Mouse (Mus musculus) telencephalon, adult 2 months (tissue): ENCODE measurements around the gene Zkscan2.

Experiments used
- DNase-seq: peaks from one replicate; pipeline ENCODE4 v3.0.0-alpha.2; 2011; ENCODE audit warnings: low read depth, low spot score

Gene Zkscan2

DNA sequence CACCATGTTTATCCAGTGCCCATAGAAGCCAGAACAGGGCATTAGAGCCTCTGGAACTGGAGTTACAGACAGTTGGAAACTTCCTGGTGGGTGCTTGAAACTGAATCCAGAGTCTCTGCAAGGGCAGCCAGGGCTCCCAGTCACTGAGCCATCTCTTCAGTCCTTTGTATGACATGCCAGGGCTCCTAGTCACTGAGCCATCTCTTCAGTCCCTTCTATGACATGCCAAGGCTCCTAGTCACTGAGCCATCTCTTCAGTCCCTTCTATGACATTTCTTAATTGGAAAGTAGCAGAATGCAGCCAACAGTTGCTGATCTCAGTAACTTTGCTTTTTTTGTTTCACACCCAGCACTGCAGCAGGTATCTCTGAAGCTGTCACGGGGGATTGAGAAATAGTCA is 58.2 kb downstream of the Zkscan2 start:
- no peak for DNase-seq

DNA sequence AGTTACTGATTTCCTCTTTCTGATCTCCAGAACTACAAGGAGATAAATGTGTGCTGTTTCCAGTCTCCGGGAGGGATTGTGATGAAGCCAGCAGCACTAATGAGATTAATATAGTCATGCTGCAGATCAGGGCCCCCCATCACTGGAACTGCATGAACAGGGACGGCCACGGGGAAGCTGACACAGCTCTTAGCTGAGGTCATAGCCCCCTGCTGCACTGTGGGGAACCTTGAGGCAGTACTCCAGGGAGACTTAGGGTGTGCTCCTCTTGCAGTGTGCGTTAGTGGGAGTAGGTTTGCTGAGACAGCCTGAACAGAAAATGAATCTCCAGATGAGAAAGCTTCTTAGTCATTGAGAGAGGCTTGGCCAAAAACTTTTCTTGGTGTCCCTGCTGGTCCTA is 69.0 kb downstream of the Zkscan2 start:
- no peak for DNase-seq

DNA sequence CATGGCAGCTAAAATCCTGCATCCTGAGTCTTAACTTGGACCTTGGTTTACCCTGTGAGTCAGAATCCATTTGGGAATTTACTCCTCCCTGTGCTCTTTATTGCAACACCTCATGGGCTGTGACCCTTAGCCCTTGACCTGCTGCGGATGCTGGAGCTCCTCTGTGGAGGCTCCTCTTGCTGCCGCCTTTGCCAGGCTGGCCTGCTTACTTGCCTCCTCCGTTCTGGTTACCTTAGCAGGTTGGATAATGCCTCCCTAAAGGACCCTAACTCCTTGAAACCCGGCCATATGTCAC is 69.9 kb downstream of the Zkscan2 start:
- no peak for DNase-seq

DNA sequence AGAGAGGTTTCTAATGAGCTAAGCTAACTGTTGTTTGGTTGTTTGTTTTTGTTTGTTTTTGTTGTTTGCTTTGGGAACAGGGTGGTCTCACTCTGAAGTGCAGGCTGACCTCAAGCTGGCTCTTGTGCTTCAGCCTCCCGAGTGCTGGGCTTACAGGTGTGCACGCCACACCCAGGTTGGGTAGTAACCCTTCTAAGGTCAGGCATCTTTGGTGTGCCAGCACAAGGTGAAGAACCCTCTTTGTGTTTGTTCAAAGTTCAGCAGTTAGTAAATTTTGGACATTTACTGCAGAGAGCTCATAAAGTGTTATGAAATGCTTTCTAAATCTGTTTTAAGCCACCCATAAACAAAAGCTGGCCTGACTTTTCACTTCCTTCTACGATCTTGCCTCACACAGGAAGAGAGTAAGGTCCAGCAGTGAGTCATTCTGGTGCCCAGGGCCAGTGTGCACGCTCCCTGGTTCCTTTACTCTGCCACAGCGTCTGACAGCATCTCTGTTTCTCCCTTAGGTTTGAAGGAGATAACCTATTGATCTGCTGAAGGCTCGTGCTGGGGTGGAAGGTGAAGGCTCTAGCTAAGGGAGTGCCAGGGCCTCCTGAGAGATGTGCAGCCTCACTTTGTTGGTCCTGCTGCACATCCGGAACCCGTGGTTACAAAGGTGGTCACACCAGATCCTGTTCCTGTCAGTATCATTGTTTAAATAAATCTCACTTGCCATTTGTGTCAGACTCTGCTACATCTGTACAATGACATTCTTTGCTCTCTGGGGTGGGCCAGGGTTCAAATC is 70.4 kb downstream of the Zkscan2 start:
- no peak for DNase-seq
